Comparison of ENCODE assay signal across 16 mouse cellular contexts in genomic region chr6:23522556-23522955, GRCm38 (mm10).
"Had no signal": no experiment of that assay in that cellular context is flagged by ENCODE, and none has a peak within 500 bp of the region (broad histone marks: within the 10 kb centered on the region; RNA-seq: fewer than 3 reads in every experiment).

No protein-coding gene starts in this region.

- H3K36me3 ChIP-seq: limb, embryonic 13.5 days; midbrain, embryonic 10.5 days; midbrain, embryonic 15.5 days; neural tube, embryonic 13.5 days; stomach, embryonic 15.5 days had no signal

- H3K4me3 ChIP-seq: limb, embryonic 13.5 days; midbrain, embryonic 10.5 days; midbrain, embryonic 15.5 days; neural tube, embryonic 13.5 days; stomach, embryonic 15.5 days had no signal

- H3K27ac ChIP-seq: limb, embryonic 13.5 days; liver, embryonic 14.5 days; midbrain, embryonic 10.5 days; midbrain, embryonic 15.5 days; neural tube, embryonic 13.5 days; stomach, embryonic 15.5 days had no signal

- DNase-seq: kidney, adult 8-10 months; kidney, postnatal 25 days; layer of hippocampus, postnatal 36 days; lung, adult 18-20 months; lung, postnatal 36 days; retina, postnatal 1 day; right cerebral cortex, postnatal 4 days; spleen, adult 18-20 months; thymus, postnatal 36 days had no signal

- ATAC-seq: lung, postnatal 0 days; midbrain, embryonic 15.5 days had no signal

- H3K4me1 ChIP-seq: limb, embryonic 13.5 days; midbrain, embryonic 10.5 days; midbrain, embryonic 15.5 days; neural tube, embryonic 13.5 days; stomach, embryonic 15.5 days had no signal

- H3K27me3 ChIP-seq: limb, embryonic 13.5 days; midbrain, embryonic 15.5 days; neural tube, embryonic 13.5 days; stomach, embryonic 15.5 days had no signal
